Mouse (Mus musculus): Measurements from ENCODE around the gene Kit.

GRCm38 (mm10) chr5:75576741-75577140 lies 2.0 kb downstream of the Kit start:
- TF ChIP-seq CTCF (IDR thresholded peaks at IDR 0.05; ENCODE audit: extremely low read depth, insufficient read depth, low read length) (no peak), POLR2A (IDR thresholded peaks at IDR 0.05; ENCODE audit: extremely low read depth, insufficient read depth, low read length) (no peak)

Measured in cortical plate, adult 2 months (tissue).